Mouse (Mus musculus) embryonic facial prominence, embryonic 10.5 days (tissue): Measurements from ENCODE around the gene Cideb. TPM values are rescaled to one million over a fixed set of nuclear protein-coding genes. Genes with fewer than 3 reads are reported as not detected.
A peak's percentile ranks its signal among the peaks of the same experiment; 100 is the strongest.

ENCODE experiments used
- DNase-seq: peaks from one replicate; pipeline ENCODE4 v3.0.0-alpha.2; 2017; ENCODE audit warnings: low spot score
- H3K27ac ChIP-seq: fragments of 300-500 bp; sonication (generic); replicated peaks from 2 replicates; pipeline ENCODE4 v1.5.1; 2016; ENCODE audit warnings: mild to moderate bottlenecking
- H3K27me3 ChIP-seq: fragments of 300-500 bp; sonication (generic); replicated peaks from 2 replicates; pipeline ENCODE4 v1.6.1; 2016; ENCODE audit warnings: low read depth, mild to moderate bottlenecking; ENCODE audit not compliant: poor library complexity, severe bottlenecking
- H3K36me3 ChIP-seq: fragments of 300-500 bp; sonication (generic); replicated peaks from 2 replicates; pipeline ENCODE4 v1.6.1; 2016; ENCODE audit warnings: mild to moderate bottlenecking, moderate library complexity
- H3K4me1 ChIP-seq: fragments of 300-500 bp; sonication (generic); 2 replicates; pipeline ENCODE4 v1.6.1; 2016
- H3K4me3 ChIP-seq: fragments of 300-500 bp; sonication (generic); 2 replicates; pipeline ENCODE4 v1.5.1; 2016; ENCODE audit warnings: mild to moderate bottlenecking, moderate library complexity
- H3K9me3 ChIP-seq: fragments of 300-500 bp; sonication (generic); 2 replicates; pipeline ENCODE4 v1.6.1; 2016; ENCODE audit warnings: mild to moderate bottlenecking
- WGBS: fragments of 180-500 bp; shearing (Covaris S2); methylation state at CpG from one replicate; pipeline ENCODE4 v1.1.7; 2016; 5-methylcytosine and 5-hydroxymethylcytosine counted together
- polyA plus RNA-seq: library from polyadenylated mRNA; unstranded; fragments of >200 nt; fragmentation: Nextera tagmentation; extraction: Ambion mirVana; gene quantifications from 2 replicates; pipeline ENCODE4 v1.2.1, GENCODE M21; 2016

The Cideb gene
- polyA plus RNA-seq, 1 experiment from 2014 or later, result not detected

- H3K4me1 ChIP-seq, result peaks cover 54% of the 10 kb centered on the region
- H3K36me3 ChIP-seq, result peaks cover 13% of the 10 kb centered on the region
- no peak for DNase-seq
- H3K9me3 ChIP-seq, result no peaks in the 10 kb centered on the region
- peak overlapping the region; percentile 41; the same call in 1 of the 2 replicates for H3K4me3 ChIP-seq
- 83% methylated on average over 11 of the region's 11 CpGs for WGBS
- 0 out of 2 replicates have a peak overlapping the region, but pooled peaks have one; percentile 45 for H3K27ac ChIP-seq
- peaks cover 62% of the 10 kb centered on the region for H3K27me3 ChIP-seq
Observed at GRCm38 (mm10) chr14:55780736-55781135, 22.5 kb upstream of the Cideb start.

- H3K4me1 ChIP-seq, result peaks cover 54% of the 10 kb centered on the region
- no peak overlapping the region for H3K4me3 ChIP-seq
- H3K36me3 ChIP-seq, result peaks cover 17% of the 10 kb centered on the region
- no peak for DNase-seq
- no peak overlapping the region for H3K27ac ChIP-seq
- H3K9me3 ChIP-seq, result no peaks in the 10 kb centered on the region
- WGBS, result 63% methylated on average over 16 of the region's 16 CpGs
- peaks cover 57% of the 10 kb centered on the region for H3K27me3 ChIP-seq
Observed at GRCm38 (mm10) chr14:55779656-55780055, 21.4 kb upstream of the Cideb start.

GRCm38 (mm10) chr14:55778686-55779085 lies 20.4 kb upstream of the Cideb start:
- H3K27ac ChIP-seq, result no peak overlapping the region
- H3K9me3 ChIP-seq, result no peaks in the 10 kb centered on the region
- H3K27me3 ChIP-seq, result peaks cover 50% of the 10 kb centered on the region
- H3K36me3 ChIP-seq, result peaks cover 17% of the 10 kb centered on the region
- 91% methylated on average over 15 of the region's 15 CpGs for WGBS
- peaks cover 46% of the 10 kb centered on the region for H3K4me1 ChIP-seq
- H3K4me3 ChIP-seq, result no peak overlapping the region
- no peak for DNase-seq

- H3K27me3 ChIP-seq, result peaks cover 47% of the 10 kb centered on the region
- H3K27ac ChIP-seq, result no peak overlapping the region
- peaks cover 38% of the 10 kb centered on the region for H3K4me1 ChIP-seq
- no peak for DNase-seq
- H3K4me3 ChIP-seq, result no peak overlapping the region
- H3K36me3 ChIP-seq, result peaks cover 17% of the 10 kb centered on the region
- H3K9me3 ChIP-seq, result no peaks in the 10 kb centered on the region
- 90% methylated on average over 11 of the region's 11 CpGs for WGBS
Observed at GRCm38 (mm10) chr14:55777806-55778205, 19.5 kb upstream of the Cideb start.

- peaks cover 45% of the 10 kb centered on the region for H3K27me3 ChIP-seq
- no peak overlapping the region for H3K4me3 ChIP-seq
- peaks cover 17% of the 10 kb centered on the region for H3K36me3 ChIP-seq
- H3K4me1 ChIP-seq, result peaks cover 31% of the 10 kb centered on the region
- H3K27ac ChIP-seq, result no peak overlapping the region
- H3K9me3 ChIP-seq, result no peaks in the 10 kb centered on the region
- 51% methylated on average over 3 of the region's 3 CpGs for WGBS
- no peak for DNase-seq
Observed at GRCm38 (mm10) chr14:55777176-55777575, 18.9 kb upstream of the Cideb start.

- H3K27me3 ChIP-seq, result peaks cover 44% of the 10 kb centered on the region
- 54% methylated on average over 7 of the region's 7 CpGs for WGBS
- no peak for DNase-seq
- no peaks in the 10 kb centered on the region for H3K9me3 ChIP-seq
- peaks cover 17% of the 10 kb centered on the region for H3K36me3 ChIP-seq
- H3K4me3 ChIP-seq, result no peak overlapping the region
- H3K4me1 ChIP-seq, result peaks cover 27% of the 10 kb centered on the region
- H3K27ac ChIP-seq, result no peak overlapping the region
Observed at GRCm38 (mm10) chr14:55776711-55777110, 18.5 kb upstream of the Cideb start.

GRCm38 (mm10) chr14:55769087-55769703 lies 10.9 kb upstream of the Cideb start:
- 74% methylated on average over 16 of the region's 16 CpGs for WGBS
- H3K4me3 ChIP-seq, result no peak overlapping the region
- no peak overlapping the region for H3K27ac ChIP-seq
- H3K4me1 ChIP-seq, result peaks cover 14% of the 10 kb centered on the region
- H3K36me3 ChIP-seq, result no peaks in the 10 kb centered on the region
- H3K9me3 ChIP-seq, result no peaks in the 10 kb centered on the region
- peaks cover 87% of the 10 kb centered on the region for H3K27me3 ChIP-seq
- DNase-seq, result no peak

GRCm38 (mm10) chr14:55768555-55768954 lies 10.3 kb upstream of the Cideb start:
- H3K27ac ChIP-seq, result no peak overlapping the region
- H3K9me3 ChIP-seq, result no peaks in the 10 kb centered on the region
- no peaks in the 10 kb centered on the region for H3K36me3 ChIP-seq
- H3K4me3 ChIP-seq, result no peak overlapping the region
- whole genome bisulfite sequencing, result 88% methylated on average over 6 of the region's 6 CpGs
- peaks cover 14% of the 10 kb centered on the region for H3K4me1 ChIP-seq
- no peak for DNase-seq
- H3K27me3 ChIP-seq, result peaks cover 90% of the 10 kb centered on the region

- Histone ChIP-seq H3K27me3 (peaks cover 93% of the 10 kb centered on the region), H3K4me1 (peaks cover 15% of the 10 kb centered on the region), H3K36me3 (no peaks in the 10 kb centered on the region), H3K27ac (peak overlapping the region; percentile 76), H3K9me3 (no peaks in the 10 kb centered on the region), H3K4me3 (peak overlapping the region; percentile 59)
- 14% methylated on average over 52 of the region's 52 CpGs for WGBS
- peak; percentile 82 for DNase-seq
Observed at GRCm38 (mm10) chr14:55767519-55768414, 9.5 kb upstream of the Cideb start.

- Histone ChIP-seq H3K36me3 (no peaks in the 10 kb centered on the region), H3K4me1 (peaks cover 29% of the 10 kb centered on the region), H3K9me3 (no peaks in the 10 kb centered on the region), H3K4me3 (no peak within 1 kb of the TSS), H3K27ac (no peak within 1 kb of the TSS), H3K27me3 (peaks cover 99% of the 10 kb centered on the region)
- DNase-seq, result no peak
- 73% methylated on average over 4 of the region's 4 CpGs for WGBS
Observed at GRCm38 (mm10) chr14:55765696-55766095, 7.4 kb upstream of the Cideb start, which contains the start of gene Ltb4r1. Ltb4r1 (plus strand) TSS chr14:55765962.

GRCm38 (mm10) chr14:55763166-55763565 lies 4.9 kb upstream of the Cideb start:
- no peaks in the 10 kb centered on the region for H3K36me3 ChIP-seq
- DNase-seq, result no peak
- peaks cover 32% of the 10 kb centered on the region for H3K4me1 ChIP-seq
- H3K4me3 ChIP-seq, result peak overlapping the region; percentile 65; the same call in 1 of the 2 replicates
- no peaks in the 10 kb centered on the region for H3K9me3 ChIP-seq
- WGBS, result 68% methylated on average over 7 of the region's 7 CpGs
- no peak overlapping the region for H3K27ac ChIP-seq
- H3K27me3 ChIP-seq, result peaks cover 80% of the 10 kb centered on the region

- peak; percentile 84 for DNase-seq
- Histone ChIP-seq H3K27ac (peak overlapping the region; percentile 78), H3K36me3 (no peaks in the 10 kb centered on the region), H3K9me3 (no peaks in the 10 kb centered on the region), H3K4me1 (peaks cover 24% of the 10 kb centered on the region), H3K27me3 (peaks cover 70% of the 10 kb centered on the region), H3K4me3 (peak overlapping the region; percentile 65)
- WGBS, result under 1% methylated on average over 77 of the region's 77 CpGs
Observed at GRCm38 (mm10) chr14:55762001-55762821, 4.0 kb upstream of the Cideb start.
